Mouse (Mus musculus): ENCODE measurements around the gene Cdkl2. TPM values are rescaled to one million over a fixed set of nuclear protein-coding genes. Genes with fewer than 3 reads are reported as not detected.
A peak's percentile ranks its signal among the peaks of the same experiment; 100 is the strongest.

Cdkl2 gene
- polyA plus RNA-seq (2014; fragmentation: Nextera tagmentation; extraction: Ambion mirVana) = 0.20 and 0.28 TPM in 2 replicates

GRCm38 (mm10) chr5:92043783-92044182 is at the start of gene Cdkl2:
Gene Cdkl2 (minus strand): TSS chr5:92043883.
- Histone ChIP-seq H3K9me3 (ENCODE audit: control insufficient read depth, low read length) (no peaks in the 10 kb centered on the region), H3K4me1 (ENCODE audit: control insufficient read depth, insufficient read depth, low read length) (0 out of 2 replicates have a peak, but pooled peaks cover 2% of the 10 kb centered on the region), H3K4me2 (ENCODE audit: low read depth, severe bottlenecking) (peak within 1 kb of the TSS; percentile 99), H3K4me3 (ENCODE audit: low read depth, low read length) (peak within 1 kb of the TSS; percentile 62), H3K36me3 (ENCODE audit: control insufficient read depth, insufficient read depth, low read length) (no peaks in the 10 kb centered on the region), H3K27me3 (ENCODE audit: control insufficient read depth, insufficient read depth, low read length) (0 out of 2 replicates have a peak, but pooled peaks cover 2% of the 10 kb centered on the region), H3K27ac (replicated peaks; ENCODE audit: low read depth, low read length) (no peak within 1 kb of the TSS), H3K9ac (ENCODE audit: low read length) (peak within 1 kb of the TSS; percentile 40)
- 71% methylated on average over 4 of the region's 4 CpGs for WGBS
- DNase-seq (ENCODE audit: low spot score) (no peak), ATAC-seq (ENCODE audit: insufficient number of reproducible peaks, low FRiP score, low TSS enrichment, low read depth) (no peak)

DNA sequence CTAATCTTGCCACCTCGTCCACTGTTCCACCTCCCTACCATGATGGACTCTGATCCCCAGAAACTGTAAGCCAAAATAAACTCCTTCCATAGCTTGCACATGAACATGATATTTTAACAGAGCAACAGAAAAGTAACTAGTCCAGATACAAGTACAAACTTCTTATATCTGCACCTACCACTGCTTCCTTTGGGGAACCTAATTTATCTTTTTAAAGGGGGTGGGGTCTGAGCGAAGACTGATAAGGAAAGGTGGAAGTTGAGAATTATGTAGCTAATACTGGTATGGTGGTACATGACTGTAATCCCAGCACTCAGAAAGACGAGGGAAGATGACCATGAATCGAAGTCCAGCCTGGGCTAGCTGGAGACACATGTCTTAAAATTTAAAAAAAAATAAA is 43.8 kb upstream of the Cdkl2 start:
- WGBS = 95% methylated on average over 4 of the region's 4 CpGs
- Histone ChIP-seq H3K4me3 (ENCODE audit: low read depth, low read length) (no peak overlapping the region), H3K27ac (replicated peaks; ENCODE audit: low read depth, low read length) (no peak overlapping the region), H3K36me3 (ENCODE audit: control insufficient read depth, insufficient read depth, low read length) (no peaks in the 10 kb centered on the region), H3K4me1 (ENCODE audit: control insufficient read depth, insufficient read depth, low read length) (no peaks in the 10 kb centered on the region), H3K9ac (ENCODE audit: low read length) (no peak overlapping the region), H3K9me3 (ENCODE audit: control insufficient read depth, low read length) (no peaks in the 10 kb centered on the region), H3K4me2 (ENCODE audit: low read depth, severe bottlenecking) (no peak overlapping the region), H3K27me3 (ENCODE audit: control insufficient read depth, insufficient read depth, low read length) (no peaks in the 10 kb centered on the region)
- no peak for DNase-seq (ENCODE audit: low spot score)
- no peak for ATAC-seq (ENCODE audit: insufficient number of reproducible peaks, low FRiP score, low TSS enrichment, low read depth)

GRCm38 (mm10) chr5:92085821-92086550 is 42.3 kb upstream of the Cdkl2 start:
- 89% methylated on average over 7 of the region's 7 CpGs for WGBS

DNA sequence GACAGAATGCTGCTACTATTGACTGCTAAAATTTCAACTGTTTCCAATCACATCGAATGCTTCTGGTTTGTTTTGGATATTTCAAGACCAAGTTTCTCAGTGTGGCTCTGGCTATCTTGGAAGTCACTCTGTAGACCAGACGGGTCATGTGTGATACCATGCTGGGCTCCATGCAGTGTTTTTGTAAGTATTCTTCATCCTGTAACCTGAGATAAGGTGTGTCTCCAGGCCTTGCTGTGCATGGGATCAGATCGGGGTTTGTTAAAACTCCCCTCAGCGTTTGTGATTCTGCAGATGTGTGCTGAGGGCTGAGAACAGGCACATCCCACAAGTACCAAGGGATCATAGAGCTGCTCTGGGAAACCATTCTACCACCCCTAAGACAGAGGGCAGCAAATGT is 41.6 kb upstream of the Cdkl2 start:
- H3K36me3 ChIP-seq (ENCODE audit: control insufficient read depth, insufficient read depth, low read length) = no peaks in the 10 kb centered on the region
- peaks cover 10% of the 10 kb centered on the region; the same call in 1 of the 2 replicates for H3K4me1 ChIP-seq (ENCODE audit: control insufficient read depth, insufficient read depth, low read length)
- H3K27me3 ChIP-seq (ENCODE audit: control insufficient read depth, insufficient read depth, low read length) = no peaks in the 10 kb centered on the region
- no peak overlapping the region for H3K4me2 ChIP-seq (ENCODE audit: low read depth, severe bottlenecking)
- no peak for DNase-seq (ENCODE audit: low spot score)
- no peak overlapping the region for H3K4me3 ChIP-seq (ENCODE audit: low read depth, low read length)
- no peaks in the 10 kb centered on the region for H3K9me3 ChIP-seq (ENCODE audit: control insufficient read depth, low read length)
- no peak overlapping the region for H3K27ac ChIP-seq (replicated peaks; ENCODE audit: low read depth, low read length)
- H3K9ac ChIP-seq (ENCODE audit: low read length) = no peak overlapping the region
- WGBS = 70% methylated on average over 4 of the region's 4 CpGs
- no peak for ATAC-seq (ENCODE audit: insufficient number of reproducible peaks, low FRiP score, low TSS enrichment, low read depth)

More at GRCm38 (mm10) chr5:92085821-92086550, 42.3 kb upstream of the Cdkl2 start:
- no peaks in the 10 kb centered on the region for H3K9me3 ChIP-seq (ENCODE audit: control insufficient read depth, low read length)
- no peak overlapping the region for H3K27ac ChIP-seq (replicated peaks; ENCODE audit: low read depth, low read length)
- no peaks in the 10 kb centered on the region for H3K27me3 ChIP-seq (ENCODE audit: control insufficient read depth, insufficient read depth, low read length)
- H3K4me2 ChIP-seq (ENCODE audit: low read depth, severe bottlenecking) = no peak overlapping the region
- no peak overlapping the region for H3K4me3 ChIP-seq (ENCODE audit: low read depth, low read length)
- H3K9ac ChIP-seq (ENCODE audit: low read length) = no peak overlapping the region
- no peak for ATAC-seq (ENCODE audit: insufficient number of reproducible peaks, low FRiP score, low TSS enrichment, low read depth)
- H3K4me1 ChIP-seq (ENCODE audit: control insufficient read depth, insufficient read depth, low read length) = peaks cover 7% of the 10 kb centered on the region; the same call in 1 of the 2 replicates
- no peaks in the 10 kb centered on the region for H3K36me3 ChIP-seq (ENCODE audit: control insufficient read depth, insufficient read depth, low read length)
- no peak for DNase-seq (ENCODE audit: low spot score)

DNA sequence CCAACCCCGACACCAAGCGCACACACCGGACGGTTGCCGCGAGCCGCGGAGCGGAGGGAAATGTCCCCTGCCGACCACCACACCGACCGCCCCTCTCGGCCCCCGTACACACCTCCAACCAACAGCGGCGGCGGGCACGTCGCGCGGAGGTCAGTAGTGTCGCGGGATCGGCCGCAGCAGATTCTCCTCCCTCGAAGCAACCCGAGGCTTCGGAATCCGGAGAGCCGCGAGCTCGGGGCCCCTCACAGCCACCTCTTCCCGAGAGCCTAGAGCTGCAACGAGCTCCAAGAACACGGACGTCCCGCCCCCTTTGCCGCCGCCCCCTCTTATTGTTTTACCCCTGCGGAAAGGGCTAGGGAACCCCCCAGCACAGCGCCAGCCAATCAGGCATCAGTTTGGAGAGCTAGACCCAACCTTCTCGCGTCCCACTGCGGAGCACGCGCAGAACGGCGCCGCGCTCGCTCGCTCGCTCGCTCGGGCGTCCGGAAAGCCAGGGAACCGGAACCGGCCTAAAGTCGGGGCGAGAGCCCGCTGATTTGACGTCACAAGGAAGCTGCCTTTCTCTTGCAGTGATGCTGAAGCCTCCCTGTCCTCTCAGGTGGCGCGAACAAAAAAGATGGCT is 39.8 kb upstream of the Cdkl2 start, which contains the start of gene G3bp2:
Gene G3bp2, minus strand, starts transcription at position 303 of the 622 bp plus-strand sequence.
- Histone ChIP-seq H3K4me2 (ENCODE audit: low read depth, severe bottlenecking) (peak within 1 kb of the TSS; percentile 66), H3K36me3 (ENCODE audit: control insufficient read depth, insufficient read depth, low read length) (no peaks in the 10 kb centered on the region), H3K4me1 (ENCODE audit: control insufficient read depth, insufficient read depth, low read length) (peaks cover 10% of the 10 kb centered on the region; the same call in 1 of the 2 replicates), H3K9me3 (ENCODE audit: control insufficient read depth, low read length) (no peaks in the 10 kb centered on the region), H3K4me3 (ENCODE audit: low read depth, low read length) (peak within 1 kb of the TSS; percentile 98), H3K27ac (replicated peaks; ENCODE audit: low read depth, low read length) (peak within 1 kb of the TSS; percentile 97), H3K9ac (ENCODE audit: low read length) (peak within 1 kb of the TSS; percentile 98), H3K27me3 (ENCODE audit: control insufficient read depth, insufficient read depth, low read length) (no peaks in the 10 kb centered on the region)
- DNase-seq (ENCODE audit: low spot score) (peak; percentile 99), ATAC-seq (ENCODE audit: insufficient number of reproducible peaks, low FRiP score, low TSS enrichment, low read depth) (peak; percentile 98)
- WGBS = under 1% methylated on average over 65 of the region's 65 CpGs

- peak overlapping the region; percentile 66 for H3K4me2 ChIP-seq (ENCODE audit: low read depth, severe bottlenecking)
- H3K4me1 ChIP-seq (ENCODE audit: control insufficient read depth, insufficient read depth, low read length) = peaks cover 10% of the 10 kb centered on the region; the same call in 1 of the 2 replicates
- peak overlapping the region; percentile 97 for H3K27ac ChIP-seq (replicated peaks; ENCODE audit: low read depth, low read length)
- no peaks in the 10 kb centered on the region for H3K36me3 ChIP-seq (ENCODE audit: control insufficient read depth, insufficient read depth, low read length)
- peak; percentile 78 for DNase-seq (ENCODE audit: low spot score)
- peak overlapping the region; percentile 98 for H3K4me3 ChIP-seq (ENCODE audit: low read depth, low read length)
- WGBS = under 1% methylated on average over 55 of the region's 55 CpGs
- no peaks in the 10 kb centered on the region for H3K27me3 ChIP-seq (ENCODE audit: control insufficient read depth, insufficient read depth, low read length)
- ATAC-seq (ENCODE audit: insufficient number of reproducible peaks, low FRiP score, low TSS enrichment, low read depth) = peak; percentile 80; the same call in 1 of the 2 replicates
- H3K9ac ChIP-seq (ENCODE audit: low read length) = peak overlapping the region; percentile 98
- no peaks in the 10 kb centered on the region for H3K9me3 ChIP-seq (ENCODE audit: control insufficient read depth, low read length)
Measured at GRCm38 (mm10) chr5:92082821-92083401, 39.2 kb upstream of the Cdkl2 start.

DNA sequence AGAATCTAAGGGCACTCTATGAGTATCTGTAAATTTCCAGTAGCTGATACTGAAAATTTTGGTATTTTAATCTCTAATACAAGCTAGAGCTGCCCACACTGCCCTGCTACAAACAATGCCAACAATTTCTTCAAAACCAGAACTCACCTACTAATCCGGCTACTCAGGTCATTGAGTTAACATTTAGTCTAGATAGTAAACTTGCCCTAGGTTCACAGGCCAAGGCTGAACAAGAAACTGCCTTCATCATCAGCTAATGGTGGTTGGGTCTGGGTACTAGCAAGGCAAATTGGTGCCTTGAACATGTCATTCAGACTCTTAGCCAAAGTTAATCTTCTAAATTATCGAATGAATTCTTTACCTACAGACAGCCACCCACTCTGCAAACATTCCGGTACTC is 37.6 kb upstream of the Cdkl2 start:
- WGBS = 72% methylated on average over 3 of the region's 3 CpGs
- no peaks in the 10 kb centered on the region for H3K9me3 ChIP-seq (ENCODE audit: control insufficient read depth, low read length)
- peaks cover 10% of the 10 kb centered on the region; the same call in 1 of the 2 replicates for H3K4me1 ChIP-seq (ENCODE audit: control insufficient read depth, insufficient read depth, low read length)
- no peak overlapping the region for H3K27ac ChIP-seq (replicated peaks; ENCODE audit: low read depth, low read length)
- ATAC-seq (ENCODE audit: insufficient number of reproducible peaks, low FRiP score, low TSS enrichment, low read depth) (no peak), DNase-seq (ENCODE audit: low spot score) (no peak)
- no peak overlapping the region for H3K9ac ChIP-seq (ENCODE audit: low read length)
- no peaks in the 10 kb centered on the region for H3K27me3 ChIP-seq (ENCODE audit: control insufficient read depth, insufficient read depth, low read length)
- no peaks in the 10 kb centered on the region for H3K36me3 ChIP-seq (ENCODE audit: control insufficient read depth, insufficient read depth, low read length)
- H3K4me3 ChIP-seq (ENCODE audit: low read depth, low read length) = no peak overlapping the region
- H3K4me2 ChIP-seq (ENCODE audit: low read depth, severe bottlenecking) = peak overlapping the region; percentile 66; the same call in 1 of the 2 replicates

DNA sequence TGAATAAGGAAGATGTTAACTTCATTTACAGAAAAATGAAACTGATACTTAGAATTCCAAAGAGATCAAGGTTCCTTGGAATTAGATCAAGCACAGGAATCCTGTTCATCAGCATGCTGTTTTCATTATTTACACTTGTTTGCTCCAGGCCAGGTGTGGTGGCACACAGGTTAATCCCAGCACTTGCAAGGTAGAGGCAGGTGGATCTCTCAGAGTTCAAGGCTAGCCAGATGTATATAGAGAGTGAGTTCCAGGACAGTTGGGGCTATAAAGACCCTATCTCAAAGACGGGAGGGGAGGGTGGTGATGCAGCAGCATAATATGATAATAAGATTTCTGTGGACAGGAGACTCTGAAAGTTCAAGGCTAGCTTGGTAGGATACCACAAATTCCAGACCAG is 36.7 kb upstream of the Cdkl2 start:
- H3K9ac ChIP-seq (ENCODE audit: low read length) = no peak overlapping the region
- no peak for DNase-seq (ENCODE audit: low spot score)
- H3K4me2 ChIP-seq (ENCODE audit: low read depth, severe bottlenecking) = no peak overlapping the region
- WGBS = 75% methylated on average over 1 of the region's 1 CpGs
- no peaks in the 10 kb centered on the region for H3K9me3 ChIP-seq (ENCODE audit: control insufficient read depth, low read length)
- H3K27me3 ChIP-seq (ENCODE audit: control insufficient read depth, insufficient read depth, low read length) = no peaks in the 10 kb centered on the region
- H3K27ac ChIP-seq (replicated peaks; ENCODE audit: low read depth, low read length) = no peak overlapping the region
- no peak for ATAC-seq (ENCODE audit: insufficient number of reproducible peaks, low FRiP score, low TSS enrichment, low read depth)
- H3K36me3 ChIP-seq (ENCODE audit: control insufficient read depth, insufficient read depth, low read length) = no peaks in the 10 kb centered on the region
- H3K4me3 ChIP-seq (ENCODE audit: low read depth, low read length) = no peak overlapping the region
- H3K4me1 ChIP-seq (ENCODE audit: control insufficient read depth, insufficient read depth, low read length) = peaks cover 10% of the 10 kb centered on the region; the same call in 1 of the 2 replicates

All from limb, embryonic 11.5 days (tissue).